Mouse (Mus musculus) neural tube, embryonic 12.5 days (tissue): Measurements from ENCODE around the gene Rptor. TPM values are rescaled to one million over a fixed set of nuclear protein-coding genes. Genes with fewer than 3 reads are reported as not detected.

Experiments used
- ATAC-seq: fragments of 200-750 bp; cut with Nextera tagmentation; 2 replicates; pipeline ENCODE4 v1.8.0; 2017; ENCODE audit warnings: low read depth, mild to moderate bottlenecking, moderate TSS enrichment, moderate library complexity; ENCODE audit not compliant: low FRiP score
- H3K27ac ChIP-seq: fragments of 300-500 bp; sonication (generic); 2 replicates; pipeline ENCODE4 v1.5.1; 2016
- H3K27me3 ChIP-seq: fragments of 300-500 bp; sonication (generic); replicated peaks from 2 replicates; pipeline ENCODE4 v1.6.1; 2016; ENCODE audit warnings: mild to moderate bottlenecking
- H3K36me3 ChIP-seq: fragments of 300-500 bp; sonication (generic); 2 replicates; pipeline ENCODE4 v1.6.1; 2016; ENCODE audit warnings: mild to moderate bottlenecking
- H3K4me1 ChIP-seq: fragments of 300-500 bp; sonication (generic); 2 replicates; pipeline ENCODE4 v1.6.1; 2016
- H3K4me2 ChIP-seq: fragments of 300-500 bp; sonication (generic); replicated peaks from 2 replicates; pipeline ENCODE4 v1.6.1; 2016; ENCODE audit warnings: mild to moderate bottlenecking
- H3K4me3 ChIP-seq: fragments of 300-500 bp; sonication (generic); 2 replicates; pipeline ENCODE4 v1.5.1; 2016
- H3K9ac ChIP-seq: fragments of 300-500 bp; sonication (generic); 2 replicates; pipeline ENCODE4 v1.6.1; 2016; ENCODE audit warnings: mild to moderate bottlenecking
- H3K9me3 ChIP-seq: fragments of 300-500 bp; sonication (generic); 2 replicates; pipeline ENCODE4 v1.6.1; 2016; ENCODE audit warnings: mild to moderate bottlenecking
- WGBS: fragments of 180-500 bp; shearing (Covaris S2); methylation state at CpG from one replicate; pipeline ENCODE4 v1.1.7; 2016; 5-methylcytosine and 5-hydroxymethylcytosine counted together
- polyA plus RNA-seq: library from polyadenylated mRNA; unstranded; fragments of >200 nt; fragmentation: Nextera tagmentation; extraction: Ambion mirVana; gene quantifications from 2 replicates; pipeline ENCODE4 v1.2.1, GENCODE M21; 2016

Rptor gene
- polyA plus RNA-seq, 1 experiment from 2014 or later = 17.8 TPM

DNA sequence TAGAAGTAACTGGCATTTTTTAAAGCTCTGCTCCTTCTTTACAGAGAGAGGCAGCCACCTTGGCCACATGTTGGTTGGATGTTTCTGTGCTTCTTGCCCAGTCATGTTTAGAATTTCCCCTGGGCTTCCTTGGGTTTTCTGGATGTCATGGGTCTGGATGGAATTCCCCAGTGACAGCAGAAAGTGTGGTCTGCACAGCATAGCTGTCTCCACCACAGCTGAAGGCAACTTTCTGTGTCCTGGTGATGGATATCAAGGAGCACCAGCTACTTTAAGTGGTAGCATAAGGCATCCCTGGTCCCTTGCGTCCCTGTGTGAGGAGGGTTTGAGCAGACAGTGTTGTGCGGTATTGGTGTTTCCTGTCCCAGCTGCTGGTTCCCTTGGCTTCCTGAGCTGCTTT is 79.6 kb downstream of the Rptor start:
- Histone ChIP-seq H3K4me3 (no peak overlapping the region), H3K4me2 (no peak overlapping the region), H3K4me1 (peaks cover 26% of the 10 kb centered on the region), H3K9me3 (no peaks in the 10 kb centered on the region), H3K27me3 (no peaks in the 10 kb centered on the region), H3K9ac (no peak overlapping the region), H3K27ac (no peak overlapping the region), H3K36me3 (no peaks in the 10 kb centered on the region)
- ATAC-seq = no peak
- WGBS = 90% methylated on average over 2 of the region's 2 CpGs

DNA sequence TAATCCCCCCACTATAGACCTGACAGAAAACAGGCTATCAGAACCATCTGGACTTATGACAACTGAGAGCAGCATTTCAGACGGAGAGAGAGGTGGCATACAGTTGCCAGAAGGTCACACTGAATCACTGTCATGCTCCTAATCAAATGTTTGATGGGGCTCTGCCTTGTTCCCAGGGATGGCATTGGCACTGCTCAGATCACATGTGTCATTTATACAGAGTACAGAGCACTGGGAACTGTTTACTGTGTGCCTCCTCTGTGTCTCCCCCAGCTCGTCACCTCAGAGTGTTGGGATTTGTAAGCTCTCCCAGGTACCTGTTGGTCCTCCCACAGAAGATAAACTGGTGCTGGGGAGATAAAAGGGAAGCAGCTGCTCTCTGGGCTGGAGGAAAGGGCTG is 81.1 kb downstream of the Rptor start:
- Histone ChIP-seq H3K27ac (no peak overlapping the region), H3K27me3 (no peaks in the 10 kb centered on the region), H3K4me2 (no peak overlapping the region), H3K36me3 (no peaks in the 10 kb centered on the region), H3K9ac (no peak overlapping the region), H3K9me3 (no peaks in the 10 kb centered on the region), H3K4me3 (no peak overlapping the region), H3K4me1 (peaks cover 26% of the 10 kb centered on the region)
- WGBS = 81% methylated on average over 2 of the region's 2 CpGs
- ATAC-seq = no peak

DNA sequence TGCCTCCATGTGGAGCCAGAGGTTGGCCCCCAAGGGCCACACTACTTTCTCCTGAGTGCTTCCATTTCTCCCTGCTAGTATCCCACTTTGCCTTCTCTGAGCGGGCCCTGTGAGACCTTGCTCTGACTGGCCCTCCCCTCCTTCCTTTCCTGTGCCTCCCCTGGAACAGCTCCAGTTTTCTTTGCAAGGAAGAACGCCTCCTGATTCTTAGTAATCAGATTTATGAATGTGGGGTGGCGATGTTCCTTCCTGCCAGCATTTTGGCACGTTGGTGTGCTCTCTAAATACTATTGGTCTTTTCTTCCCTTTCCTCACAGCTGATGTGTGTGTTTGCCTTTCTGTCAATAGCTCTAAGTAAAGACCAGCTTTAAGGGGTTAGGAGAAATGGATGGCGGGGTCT is 82.8 kb downstream of the Rptor start:
- Histone ChIP-seq H3K27me3 (no peaks in the 10 kb centered on the region), H3K4me2 (no peak overlapping the region), H3K9ac (no peak overlapping the region), H3K4me1 (peaks cover 26% of the 10 kb centered on the region), H3K4me3 (no peak overlapping the region), H3K36me3 (no peaks in the 10 kb centered on the region), H3K9me3 (no peaks in the 10 kb centered on the region), H3K27ac (0 out of 2 replicates have a peak overlapping the region, but pooled peaks have one; percentile 23)
- ATAC-seq = no peak
- 58% methylated on average over 5 of the region's 5 CpGs for WGBS

DNA sequence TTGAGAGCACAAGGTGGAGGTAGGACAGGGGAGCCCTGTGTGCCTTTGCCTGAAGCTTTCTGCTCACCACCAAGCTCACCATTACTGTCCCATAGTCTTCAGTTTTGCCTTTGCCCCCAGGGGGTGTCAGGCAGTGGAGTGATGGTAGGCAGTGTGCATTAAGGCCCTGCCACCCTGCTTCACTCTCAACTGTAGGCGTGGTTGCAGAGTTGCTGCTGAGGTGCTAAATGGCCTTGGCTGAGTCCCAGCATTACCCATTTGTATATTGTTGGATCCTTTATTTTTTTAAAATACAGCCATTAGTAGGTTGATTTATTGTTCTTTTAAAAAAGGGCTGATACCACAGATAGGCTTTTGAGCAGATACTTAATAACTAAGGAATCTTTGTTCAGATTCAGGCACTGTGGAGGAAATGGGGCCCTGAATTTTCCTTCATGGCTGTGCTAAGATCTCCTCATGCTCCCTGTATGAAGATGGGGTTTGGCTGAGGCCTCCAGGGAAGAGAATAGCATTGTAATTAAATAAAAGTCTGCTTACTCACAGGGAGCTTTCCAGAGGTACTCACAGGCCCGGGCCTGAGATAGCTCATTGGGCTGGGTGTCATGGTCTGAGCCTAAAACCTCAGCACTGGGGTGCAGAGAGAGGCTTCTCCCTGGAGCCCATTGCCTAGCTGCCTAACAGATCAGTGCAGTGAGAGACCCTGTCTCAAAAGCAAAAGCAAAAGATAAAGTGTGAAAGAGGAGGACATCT is 83.4 kb downstream of the Rptor start:
- whole genome bisulfite sequencing = 69% methylated on average over 2 of the region's 2 CpGs
- H3K27ac ChIP-seq = 0 out of 2 replicates have a peak overlapping the region, but pooled peaks have one; percentile 23

DNA sequence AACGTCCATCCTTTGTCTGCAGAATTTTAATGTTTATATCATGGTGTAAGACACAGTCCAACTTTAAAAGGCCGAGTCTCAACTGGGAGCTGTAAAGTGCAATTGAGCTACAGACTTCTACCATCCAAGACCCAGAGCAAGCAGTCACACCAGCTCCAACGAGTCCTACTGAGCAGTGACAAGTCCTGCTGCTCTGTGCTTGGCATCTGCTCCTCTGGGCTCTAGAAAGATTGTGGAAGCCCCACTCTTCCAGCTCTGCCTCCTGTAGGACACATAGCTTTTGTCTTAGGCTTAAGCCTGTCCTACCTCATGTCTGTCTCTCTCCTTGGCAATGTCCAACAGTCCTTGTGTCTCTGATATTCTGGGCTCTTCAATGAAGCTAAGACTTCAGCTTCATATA is 84.6 kb downstream of the Rptor start:
- no peak overlapping the region for H3K27ac ChIP-seq
- ATAC-seq = no peak
- peaks cover 17% of the 10 kb centered on the region for H3K4me1 ChIP-seq
- H3K9ac ChIP-seq = no peak overlapping the region
- no peak overlapping the region for H3K4me3 ChIP-seq
- no peaks in the 10 kb centered on the region for H3K36me3 ChIP-seq
- no peak overlapping the region for H3K4me2 ChIP-seq
- WGBS = 88% methylated on average over 3 of the region's 3 CpGs
- no peaks in the 10 kb centered on the region for H3K9me3 ChIP-seq
- no peaks in the 10 kb centered on the region for H3K27me3 ChIP-seq

More for the DNA sequence above, 83.4 kb downstream of the Rptor start:
- Histone ChIP-seq H3K4me3 (no peak overlapping the region), H3K4me1 (peaks cover 20% of the 10 kb centered on the region), H3K27me3 (no peaks in the 10 kb centered on the region), H3K9me3 (no peaks in the 10 kb centered on the region), H3K9ac (no peak overlapping the region), H3K36me3 (no peaks in the 10 kb centered on the region), H3K4me2 (no peak overlapping the region)
- no peak for ATAC-seq

DNA sequence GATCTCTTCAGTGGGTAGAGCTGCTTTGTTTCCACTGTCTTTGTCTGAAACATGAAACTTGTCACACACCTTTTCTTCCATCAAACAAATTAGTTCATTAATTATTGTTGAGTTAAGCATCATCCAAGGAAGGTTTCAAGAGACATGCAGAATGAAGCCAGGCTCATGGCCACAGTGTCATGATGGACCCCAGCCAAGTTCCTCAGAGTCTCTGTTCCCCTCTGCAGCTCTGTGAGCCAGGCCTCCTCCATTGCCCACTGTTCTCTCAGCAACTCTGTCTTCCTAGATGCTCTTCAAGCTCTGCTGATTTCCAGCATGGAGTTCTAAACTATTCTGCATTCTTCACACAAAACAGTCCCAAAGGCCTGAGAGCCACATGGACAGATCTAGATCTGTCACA is 85.3 kb downstream of the Rptor start:
- Histone ChIP-seq H3K4me2 (no peak overlapping the region), H3K4me3 (no peak overlapping the region), H3K36me3 (no peaks in the 10 kb centered on the region), H3K4me1 (peaks cover 17% of the 10 kb centered on the region), H3K27me3 (no peaks in the 10 kb centered on the region), H3K9ac (no peak overlapping the region), H3K27ac (no peak overlapping the region), H3K9me3 (no peaks in the 10 kb centered on the region)
- no peak for ATAC-seq

DNA sequence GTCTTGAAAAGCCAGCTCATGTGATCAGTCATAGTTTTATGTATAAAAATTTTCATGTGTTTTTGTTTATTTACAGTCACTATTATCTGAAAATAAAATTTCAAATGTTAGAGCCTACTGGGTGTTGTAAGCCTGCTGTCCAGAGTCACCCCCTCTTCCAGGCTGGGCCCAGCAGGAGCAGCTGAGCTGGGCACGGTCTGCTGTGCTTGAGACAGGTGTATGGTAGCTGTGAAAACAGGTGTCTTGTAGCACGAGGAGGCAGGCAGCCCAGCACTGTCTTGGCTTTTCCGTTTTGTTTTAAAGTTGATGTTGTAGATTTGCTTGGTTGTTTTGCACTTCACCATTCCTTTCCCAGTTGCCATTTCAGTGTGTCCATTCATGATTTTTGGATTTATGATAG is 87.2 kb downstream of the Rptor start:
- WGBS = 93% methylated on average over 3 of the region's 3 CpGs
- Histone ChIP-seq H3K4me1 (peaks cover 20% of the 10 kb centered on the region), H3K9ac (no peak overlapping the region), H3K4me2 (no peak overlapping the region), H3K9me3 (no peaks in the 10 kb centered on the region), H3K36me3 (no peaks in the 10 kb centered on the region), H3K4me3 (no peak overlapping the region), H3K27me3 (no peaks in the 10 kb centered on the region), H3K27ac (no peak overlapping the region)
- no peak for ATAC-seq

DNA sequence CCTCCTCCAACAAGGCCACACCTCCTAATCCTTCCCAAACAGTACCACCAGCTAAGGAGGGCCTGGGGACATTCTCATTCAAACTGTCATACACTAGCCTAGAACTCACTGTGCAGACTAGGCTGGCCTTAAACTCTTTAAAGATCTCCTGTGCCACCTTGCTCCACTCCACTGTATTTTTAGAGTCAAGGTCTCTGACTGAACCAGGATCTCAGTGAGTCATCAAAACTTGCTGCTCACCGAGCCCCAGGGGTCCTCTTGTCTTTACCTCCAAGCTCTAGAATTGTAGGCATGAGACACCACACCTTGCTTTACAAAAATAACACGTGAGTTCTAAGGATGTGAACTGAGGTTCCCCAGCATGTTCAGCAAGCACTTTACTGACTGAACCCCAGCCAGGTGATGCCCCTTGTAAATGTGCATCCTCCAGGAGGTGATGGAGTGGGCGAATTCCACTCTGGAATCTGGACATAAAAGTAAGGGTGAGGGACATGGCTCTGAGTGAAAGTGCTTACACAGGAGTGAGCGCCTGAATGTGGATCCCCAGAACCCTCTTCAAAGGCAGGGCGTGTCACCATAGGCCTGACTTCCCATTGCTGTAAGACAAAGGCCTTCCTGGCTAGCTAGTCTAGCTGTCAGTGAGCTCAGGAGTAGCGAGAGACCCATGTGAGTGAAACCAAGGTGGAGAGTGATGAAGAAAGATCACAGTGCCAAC is 89.6 kb downstream of the Rptor start:
- no peak for ATAC-seq
- peaks cover 7% of the 10 kb centered on the region; the same call in 1 of the 2 replicates for H3K4me1 ChIP-seq

DNA sequence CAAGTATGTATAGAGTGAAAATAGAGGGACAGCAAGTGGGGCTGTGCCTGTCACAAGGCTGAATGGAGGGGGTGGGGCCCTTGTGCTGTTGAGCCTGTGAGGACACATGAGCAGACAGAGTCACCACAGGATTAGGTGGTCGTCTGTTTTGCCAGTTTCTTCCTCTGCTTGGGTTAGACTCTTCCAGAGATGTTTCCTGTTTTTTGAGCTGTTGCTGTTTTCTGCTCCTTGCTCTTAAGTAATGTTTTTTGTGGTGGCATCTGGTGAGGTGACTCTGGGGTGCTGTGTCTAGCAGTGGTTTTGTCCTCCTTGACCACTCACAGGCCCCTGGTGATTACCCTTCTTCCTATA is 90.2 kb downstream of the Rptor start:
- H3K27me3 ChIP-seq = no peaks in the 10 kb centered on the region
- WGBS = 59% methylated on average over 1 of the region's 1 CpGs
- H3K4me3 ChIP-seq = no peak overlapping the region
- no peak overlapping the region for H3K9ac ChIP-seq
- H3K4me2 ChIP-seq = no peak overlapping the region
- no peaks in the 10 kb centered on the region for H3K9me3 ChIP-seq
- H3K4me1 ChIP-seq = peaks cover 7% of the 10 kb centered on the region; the same call in 1 of the 2 replicates
- H3K36me3 ChIP-seq = no peaks in the 10 kb centered on the region
- H3K27ac ChIP-seq = no peak overlapping the region
- no peak for ATAC-seq

More for the DNA sequence above, 89.6 kb downstream of the Rptor start:
- no peaks in the 10 kb centered on the region for H3K36me3 ChIP-seq
- H3K4me3 ChIP-seq = no peak overlapping the region
- H3K27me3 ChIP-seq = no peaks in the 10 kb centered on the region
- H3K9ac ChIP-seq = no peak overlapping the region
- WGBS = 85% methylated on average over 6 of the region's 6 CpGs
- H3K9me3 ChIP-seq = no peaks in the 10 kb centered on the region
- no peak overlapping the region for H3K27ac ChIP-seq
- H3K4me2 ChIP-seq = no peak overlapping the region

DNA sequence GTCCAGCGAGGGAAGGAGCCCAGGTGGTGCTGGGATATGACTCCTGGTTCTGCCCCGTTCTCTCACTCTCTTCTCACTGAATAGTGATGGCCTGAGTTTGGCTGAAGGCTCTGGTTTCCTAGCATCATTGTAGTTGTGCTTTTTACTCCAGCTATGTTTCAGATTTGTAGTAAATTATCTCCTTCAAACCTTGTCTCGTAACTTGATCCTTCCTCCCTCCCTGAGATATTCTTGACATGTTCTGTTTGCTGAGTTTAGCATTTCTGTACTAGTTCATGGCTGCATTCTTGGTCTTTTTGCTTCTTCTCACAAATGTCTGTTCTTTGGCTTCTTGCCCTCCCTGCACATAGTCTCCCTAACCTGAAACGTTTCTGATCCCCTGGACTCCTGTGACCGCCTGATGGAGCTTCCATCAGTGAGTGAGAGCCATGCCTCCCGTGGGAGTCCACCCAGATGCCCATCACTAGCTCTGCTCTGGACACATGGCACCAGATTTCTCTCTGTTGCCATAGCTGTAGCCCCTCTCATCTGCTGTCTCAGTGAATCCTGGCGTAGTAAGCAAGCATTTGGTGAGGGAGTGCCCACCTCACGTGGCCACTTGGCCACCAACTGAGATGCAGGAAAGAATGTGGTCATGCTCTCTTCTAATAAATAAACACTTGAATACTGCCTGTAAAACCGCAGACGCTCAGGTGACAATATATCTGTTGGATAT is 91.6 kb downstream of the Rptor start:
- Histone ChIP-seq H3K27me3 (no peaks in the 10 kb centered on the region), H3K27ac (no peak overlapping the region), H3K4me3 (no peak overlapping the region), H3K9me3 (no peaks in the 10 kb centered on the region), H3K4me2 (no peak overlapping the region), H3K36me3 (no peaks in the 10 kb centered on the region), H3K4me1 (peaks cover 7% of the 10 kb centered on the region; the same call in 1 of the 2 replicates), H3K9ac (no peak overlapping the region)
- no peak for ATAC-seq
- 74% methylated on average over 10 of the region's 10 CpGs for WGBS

DNA sequence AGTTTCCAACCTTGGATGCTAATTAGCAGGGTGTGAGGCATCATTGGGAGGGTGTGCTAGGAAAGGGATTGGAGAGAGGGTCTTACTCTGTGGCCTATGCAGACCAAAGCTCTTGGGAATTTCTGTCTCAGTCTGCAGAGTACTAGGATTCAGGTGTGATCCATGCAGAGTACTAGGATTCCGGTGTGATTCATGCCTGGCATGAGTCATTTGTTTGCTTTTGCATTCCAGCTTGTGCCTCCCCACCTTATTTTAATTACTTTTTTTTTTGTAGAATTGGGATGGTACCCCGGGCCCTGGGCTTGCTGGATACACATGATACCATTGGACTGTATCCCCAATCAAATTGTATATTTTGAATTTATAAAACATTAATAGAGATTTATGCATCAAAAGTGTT is 93.7 kb downstream of the Rptor start:
- no peak overlapping the region for H3K4me2 ChIP-seq
- H3K9ac ChIP-seq = no peak overlapping the region
- no peak for ATAC-seq
- no peak overlapping the region for H3K4me3 ChIP-seq
- 89% methylated on average over 2 of the region's 2 CpGs for whole genome bisulfite sequencing
- H3K9me3 ChIP-seq = no peaks in the 10 kb centered on the region
- no peak overlapping the region for H3K27ac ChIP-seq
- peaks cover 7% of the 10 kb centered on the region; the same call in 1 of the 2 replicates for H3K4me1 ChIP-seq
- no peaks in the 10 kb centered on the region for H3K27me3 ChIP-seq
- H3K36me3 ChIP-seq = no peaks in the 10 kb centered on the region

DNA sequence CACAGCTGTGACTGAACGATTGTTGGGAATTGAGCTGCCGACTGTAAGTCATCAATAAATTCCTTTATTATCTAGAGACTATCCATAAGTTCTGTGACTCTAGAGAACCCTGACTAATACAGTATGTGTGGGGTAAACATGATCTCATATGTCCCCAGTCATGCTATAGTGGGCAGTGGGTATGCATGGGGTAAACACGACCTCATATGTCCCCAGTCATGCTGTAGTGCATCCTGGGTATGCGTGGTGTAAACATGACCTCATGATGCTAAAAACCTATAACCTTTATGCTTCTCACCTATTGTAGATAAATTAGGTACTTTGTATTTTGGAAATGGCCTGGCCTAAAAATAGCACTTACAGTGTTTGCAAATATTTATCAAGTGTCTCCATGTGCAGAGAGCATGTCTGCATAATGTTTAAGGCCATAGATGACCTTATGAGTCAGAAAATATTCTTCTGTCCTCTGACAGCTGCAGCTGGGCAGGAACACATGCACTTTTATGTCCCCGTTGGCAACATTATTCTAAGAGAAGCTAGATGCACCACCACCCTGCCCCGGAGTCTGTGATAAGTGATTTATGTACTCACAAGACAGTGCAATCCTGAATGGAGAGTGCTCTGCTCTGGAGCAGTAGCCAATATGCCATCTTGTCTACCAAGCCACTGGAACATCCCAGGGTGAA is 102.8 kb downstream of the Rptor start:
- no peaks in the 10 kb centered on the region for H3K36me3 ChIP-seq
- H3K4me1 ChIP-seq = peaks cover 12% of the 10 kb centered on the region
- H3K9me3 ChIP-seq = no peaks in the 10 kb centered on the region
- H3K27ac ChIP-seq = no peak overlapping the region
- no peak overlapping the region for H3K4me2 ChIP-seq
- no peak overlapping the region for H3K9ac ChIP-seq
- no peak overlapping the region for H3K4me3 ChIP-seq
- WGBS = 85% methylated on average over 4 of the region's 6 CpGs
- H3K27me3 ChIP-seq = no peaks in the 10 kb centered on the region
- ATAC-seq = no peak
